Mouse (Mus musculus) spleen, postnatal 14 days (tissue): ENCODE measurements around the gene Tom1l1.
A peak's percentile ranks its signal among the peaks of the same experiment; 100 is the strongest.
"Not testable (repeated sequence)": the region's sequence is repeated elsewhere in the genome, so short reads cannot be mapped to it uniquely, and the experiment has no call there.

ENCODE experiments used
- DNase-seq, 2 experiments: peaks; one replicate each; pipeline ENCODE4 v3.0.0; 2021 to 2022; ENCODE audit warnings: low spot score in 2 of 2

Gene Tom1l1

DNA sequence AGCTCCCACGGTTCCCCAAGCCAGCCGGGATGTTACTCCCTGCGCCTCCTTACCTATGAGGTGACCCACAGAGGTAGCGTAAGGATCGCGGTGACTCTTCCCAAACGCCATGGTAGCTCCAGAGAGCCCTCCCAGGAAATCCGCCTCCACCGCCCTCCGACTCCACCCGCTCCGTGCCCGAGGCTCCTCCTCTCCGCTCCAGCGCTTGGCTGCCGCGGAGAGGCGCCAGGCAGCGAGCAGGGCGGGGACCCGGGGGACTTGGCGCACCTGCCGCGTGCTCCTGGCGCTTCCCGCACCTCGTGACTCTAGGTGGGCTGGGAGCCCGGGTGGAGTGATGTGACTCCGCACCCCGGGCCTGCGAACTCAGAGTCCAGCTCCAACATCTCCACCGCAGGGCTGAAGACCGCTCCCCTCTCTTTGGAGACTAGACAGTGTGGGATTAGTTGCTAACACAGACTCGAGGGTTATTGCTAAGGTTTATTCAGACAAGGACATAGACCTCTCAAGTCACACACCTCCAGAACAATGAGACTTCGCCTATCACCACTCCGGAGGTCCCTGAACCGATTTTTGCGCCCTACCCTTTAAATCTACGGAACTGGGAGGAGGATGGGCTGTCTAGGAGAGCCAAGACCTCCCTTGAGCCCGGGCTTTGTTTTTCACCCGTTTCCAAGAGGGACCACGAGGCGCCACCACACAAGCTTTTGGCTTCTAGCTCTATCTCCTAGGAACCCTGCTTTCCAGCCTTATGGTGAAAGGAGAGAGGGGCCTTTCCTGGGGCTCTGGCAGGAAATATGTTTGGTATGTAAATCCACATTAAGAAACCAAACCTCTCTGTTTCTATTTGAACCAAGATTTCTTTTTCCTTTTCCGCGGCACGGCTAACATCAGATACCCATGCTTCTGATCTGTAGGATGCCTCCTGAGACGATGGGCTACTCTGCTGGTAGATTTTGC, at the start of gene Tom1l1:
Gene Tom1l1 (minus strand): TSS at position 907 of the 957 bp plus-strand sequence.
- peak; percentile 65 for DNase-seq

DNA sequence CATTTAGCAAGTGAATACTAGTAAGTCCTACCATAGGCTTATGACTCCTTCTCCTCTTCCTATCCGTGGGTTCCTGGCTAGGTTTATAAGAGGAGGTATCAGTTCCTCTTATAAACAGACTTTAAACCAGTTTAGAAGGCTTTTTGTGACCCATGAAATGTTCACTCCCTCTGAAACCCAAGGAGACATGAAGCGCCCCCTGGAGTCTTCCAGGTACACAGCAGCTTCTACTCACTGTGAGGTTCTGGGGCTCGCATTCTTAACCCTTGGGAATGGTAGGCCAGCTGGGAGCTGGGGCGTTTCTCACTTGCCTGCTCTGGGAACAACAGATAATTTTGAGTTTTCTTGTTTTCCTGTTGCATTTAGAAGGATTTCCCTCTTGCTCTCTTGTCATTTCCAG, 45.4 kb upstream of the Tom1l1 start:
- DNase-seq = peak in 1 of 2 experiments; percentile 10

DNA sequence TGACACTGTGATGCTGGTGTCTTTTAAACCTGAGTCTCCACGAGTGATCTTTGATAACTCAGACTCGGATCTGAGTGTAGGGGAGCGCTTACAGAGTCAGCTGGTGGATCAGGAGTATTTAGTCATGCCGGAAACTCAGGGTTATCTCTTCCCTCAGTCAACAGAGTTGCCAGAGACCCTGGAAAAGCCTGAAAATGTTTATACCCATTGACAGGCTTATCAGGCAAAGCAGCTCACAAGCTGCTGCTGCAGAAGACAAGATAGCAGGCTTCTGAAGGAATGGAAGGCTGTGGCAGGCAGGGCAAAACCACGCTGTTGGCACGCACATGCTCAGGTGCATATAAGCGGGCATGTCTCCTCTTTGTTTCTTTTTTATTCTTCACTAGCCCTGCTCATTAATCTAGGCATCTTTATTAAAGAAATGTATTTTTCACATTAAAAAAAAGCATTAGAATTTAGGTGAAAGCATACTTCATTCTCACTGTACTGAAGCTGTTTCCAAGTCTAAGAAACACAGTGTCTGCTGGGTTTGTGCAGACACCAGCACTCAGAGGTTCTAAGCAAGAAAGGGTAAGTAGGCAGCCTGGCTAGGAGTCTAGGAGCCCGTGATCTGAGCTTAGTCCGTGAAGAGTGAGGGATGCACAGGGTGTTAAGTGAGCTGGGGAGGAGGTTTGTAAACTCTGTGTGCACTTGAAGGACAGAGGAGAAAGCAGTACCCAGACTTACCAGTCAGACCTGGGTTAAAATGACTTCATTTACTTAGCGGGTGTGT, 39.4 kb upstream of the Tom1l1 start:
- DNase-seq = peak; percentile 8 to 33

DNA sequence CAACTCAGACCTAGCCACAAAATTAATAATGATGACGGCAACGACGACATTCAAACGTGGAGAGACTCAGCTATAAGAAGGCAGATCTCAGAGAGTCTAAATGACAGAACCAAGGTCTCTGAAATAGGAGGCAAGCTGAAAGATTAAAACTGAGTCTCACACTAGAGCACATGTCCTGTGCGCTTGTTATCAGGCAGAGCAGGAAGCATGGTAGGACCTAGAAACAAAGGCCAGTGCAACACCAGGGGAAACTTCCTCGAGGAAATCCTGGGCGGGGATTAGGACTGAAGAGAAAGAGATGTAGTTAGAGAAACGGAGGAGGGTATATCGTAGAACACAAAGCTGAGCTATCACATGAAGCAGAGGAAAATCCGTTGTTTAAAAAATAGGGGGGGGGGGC, 38.6 kb upstream of the Tom1l1 start:
- no peak for DNase-seq

DNA sequence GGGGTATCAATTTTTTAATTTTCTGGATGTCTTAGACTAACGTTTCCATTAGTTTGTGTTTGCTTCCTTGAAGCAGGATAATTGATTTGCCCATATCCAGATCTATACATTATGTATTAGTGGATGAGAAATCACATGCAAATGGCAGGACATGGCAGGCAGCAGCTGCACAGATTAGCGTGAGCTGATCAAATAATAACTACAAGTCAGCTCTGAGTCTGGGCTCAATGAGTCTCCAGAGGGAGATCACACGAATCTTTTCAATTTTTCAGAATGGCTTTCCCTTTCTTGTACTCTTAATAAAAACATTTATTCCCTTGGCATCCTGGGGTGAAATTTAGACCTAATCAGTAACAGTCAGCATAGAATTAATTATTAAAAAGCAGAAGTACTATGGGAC, 34.1 kb upstream of the Tom1l1 start:
- DNase-seq = no peak

DNA sequence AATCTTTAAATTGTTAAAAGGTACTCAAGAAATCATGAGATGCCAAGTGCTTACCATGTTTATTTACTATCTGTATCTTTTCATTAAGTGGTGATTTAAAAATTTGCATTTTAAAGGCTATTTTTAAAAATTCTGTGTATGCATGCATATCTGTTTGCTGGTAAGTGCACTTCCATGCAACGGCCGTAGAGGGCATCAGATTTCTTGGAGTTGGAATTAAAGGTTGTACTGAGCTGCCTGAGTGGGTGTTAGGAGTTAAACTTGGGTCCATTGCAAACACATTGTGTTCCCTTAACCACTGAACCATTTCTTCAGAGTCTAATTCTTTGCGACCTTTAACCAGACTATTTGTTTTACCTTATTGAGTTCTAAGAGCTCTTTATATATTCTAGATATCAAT, 29.6 kb upstream of the Tom1l1 start:
- no peak for DNase-seq

DNA sequence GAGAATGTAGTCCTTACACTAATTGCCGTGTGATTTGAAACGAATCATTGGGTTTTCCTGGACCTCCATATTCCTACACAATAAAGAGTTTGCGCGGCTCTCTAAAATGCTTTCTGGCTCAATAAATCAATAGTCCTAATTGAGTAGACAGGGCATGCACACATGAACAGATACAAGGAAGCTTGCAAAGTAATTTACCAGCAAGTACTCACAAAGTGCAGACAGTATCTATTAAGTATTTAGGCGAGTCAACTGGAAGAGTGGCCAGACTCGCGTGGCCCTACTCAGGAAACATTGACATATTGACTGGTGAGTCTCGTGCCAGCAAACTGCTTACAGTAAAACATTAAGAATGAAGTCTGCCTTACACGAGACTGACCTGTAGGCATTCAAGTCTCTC, 23.4 kb upstream of the Tom1l1 start:
- DNase-seq = no peak

DNA sequence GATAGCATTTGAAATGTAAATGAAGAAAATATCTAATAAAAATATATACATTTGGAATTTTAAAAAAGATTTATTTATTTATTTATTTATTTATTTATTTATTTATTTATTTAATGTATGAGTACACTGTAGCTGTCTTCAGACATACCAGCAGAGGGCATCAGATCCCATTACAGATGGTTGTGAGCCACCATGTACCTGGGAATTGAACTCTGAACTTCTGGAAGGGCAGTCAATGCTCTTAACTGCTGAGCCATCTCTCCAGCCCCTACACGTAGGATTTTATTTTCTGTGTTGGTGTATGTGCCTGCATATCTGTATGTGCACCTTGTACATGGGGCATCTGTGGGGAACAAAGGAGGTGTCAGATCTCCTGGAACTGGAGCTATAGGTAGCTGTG, 19.0 kb upstream of the Tom1l1 start:
- DNase-seq = not testable (repeated sequence)

DNA sequence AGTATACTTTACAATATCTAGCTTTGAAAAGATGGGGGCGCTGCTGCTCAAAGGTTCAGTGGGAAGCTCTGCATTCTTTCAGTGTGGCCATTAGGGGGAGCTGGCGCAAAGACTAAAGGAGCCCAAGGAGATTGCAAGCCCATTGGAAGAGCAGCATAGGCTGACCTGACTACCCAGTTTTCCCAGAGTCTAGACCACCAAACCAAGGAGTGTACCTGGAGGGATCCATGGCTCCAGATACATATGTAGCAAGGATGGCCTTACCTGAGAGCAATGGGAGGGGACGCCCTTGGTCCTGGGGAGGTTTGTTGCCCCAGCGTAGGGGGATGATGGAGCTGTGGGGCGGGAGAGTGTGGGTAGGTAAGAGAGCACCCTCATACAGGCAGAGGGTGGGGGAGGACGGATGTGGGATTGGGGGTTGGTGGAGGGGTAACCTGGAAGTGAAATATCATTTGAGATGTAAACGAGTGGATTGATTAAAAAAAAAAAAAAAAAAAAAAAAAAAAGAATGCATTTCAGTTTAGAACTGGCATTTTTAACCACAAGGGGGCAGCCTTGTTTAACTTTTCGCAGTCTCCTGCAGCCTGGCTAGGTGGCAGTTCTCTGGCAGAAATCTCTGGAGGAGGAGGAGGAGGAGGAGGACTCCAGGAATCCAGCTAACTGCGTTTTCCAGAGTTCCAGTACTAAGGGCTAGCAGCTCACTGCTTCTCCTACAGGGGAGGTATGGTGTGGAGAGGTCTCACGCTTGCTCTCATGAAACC, 9.5 kb upstream of the Tom1l1 start:
- peak; percentile 50 to 61 for DNase-seq

DNA sequence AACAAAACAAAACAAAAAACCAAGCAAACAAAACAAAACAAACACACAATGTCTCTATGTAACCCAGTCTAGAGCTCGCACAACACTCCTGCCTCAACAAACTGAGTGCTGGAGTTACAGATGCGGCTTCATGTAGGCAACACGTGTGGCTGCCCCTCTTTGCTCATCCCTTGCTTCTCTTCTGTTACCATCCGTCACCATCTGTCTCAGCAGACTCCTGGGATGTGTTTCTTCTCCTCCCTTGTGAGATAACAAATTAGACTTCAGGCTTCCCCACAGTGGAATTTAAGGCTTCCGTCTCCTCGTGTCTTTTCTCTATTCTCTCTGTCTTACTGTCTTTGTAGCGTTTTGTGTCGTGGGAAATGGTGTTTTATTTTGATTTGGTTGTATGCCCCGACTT, 7.6 kb upstream of the Tom1l1 start:
- DNase-seq = no peak

DNA sequence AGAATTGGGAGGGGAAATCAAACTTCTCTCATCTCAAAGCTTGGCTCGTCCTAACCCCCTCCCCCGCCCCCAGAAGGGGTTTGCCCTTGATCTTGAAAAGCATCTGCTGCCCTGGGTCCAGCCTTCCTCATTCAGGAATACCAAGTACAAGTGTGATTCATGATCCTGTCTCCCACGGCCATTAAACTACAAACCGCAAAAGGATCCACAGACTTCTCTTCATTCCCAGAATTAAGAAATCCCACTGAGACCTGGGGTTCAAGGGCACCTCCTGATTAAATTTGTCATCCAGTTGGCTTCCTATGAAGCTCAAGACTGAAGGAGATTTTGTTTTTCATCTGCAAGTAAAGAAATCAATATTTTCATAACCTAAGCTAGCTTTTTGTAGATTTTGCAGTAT, 6.0 kb upstream of the Tom1l1 start:
- DNase-seq = no peak

DNA sequence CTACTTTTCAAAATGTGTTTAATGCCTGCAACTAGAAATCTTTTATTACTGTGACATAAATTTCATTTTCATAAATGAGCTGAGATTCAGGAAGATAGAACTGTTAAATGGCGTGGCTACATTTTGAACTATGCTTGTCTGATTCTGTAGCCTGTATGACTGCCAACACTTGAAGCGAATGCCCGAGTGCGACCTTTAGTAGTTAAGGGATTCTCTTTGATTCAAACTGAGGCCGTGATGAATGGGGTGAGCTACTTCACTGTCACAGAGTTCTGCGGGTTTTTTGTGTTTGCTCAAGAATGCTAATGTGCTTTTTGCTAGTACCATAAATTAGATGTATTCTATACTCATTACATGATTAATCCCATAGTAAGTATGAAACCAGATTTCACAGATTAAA, 2.2 kb upstream of the Tom1l1 start:
- DNase-seq = no peak

DNA sequence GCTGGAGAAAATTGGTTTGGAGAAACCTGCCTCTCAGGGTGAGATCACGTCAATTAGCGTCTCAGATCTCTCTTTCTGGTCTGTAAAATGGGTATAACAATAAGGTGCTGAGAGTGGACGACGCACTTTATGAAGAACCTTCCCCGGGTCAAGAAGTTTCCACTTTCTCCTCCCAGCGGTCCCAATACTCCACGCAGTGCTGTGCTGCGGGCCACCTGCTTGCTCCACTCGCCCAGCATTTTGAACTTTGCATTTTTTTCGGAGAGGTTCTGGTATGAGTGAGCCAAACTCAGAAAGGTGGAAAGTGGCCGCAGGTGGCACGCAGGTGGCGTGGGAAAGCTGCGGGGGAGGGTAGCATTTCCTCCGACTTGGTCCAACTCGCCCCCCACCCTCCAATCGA, 1.1 kb downstream of the Tom1l1 start:
- DNase-seq = no peak

DNA sequence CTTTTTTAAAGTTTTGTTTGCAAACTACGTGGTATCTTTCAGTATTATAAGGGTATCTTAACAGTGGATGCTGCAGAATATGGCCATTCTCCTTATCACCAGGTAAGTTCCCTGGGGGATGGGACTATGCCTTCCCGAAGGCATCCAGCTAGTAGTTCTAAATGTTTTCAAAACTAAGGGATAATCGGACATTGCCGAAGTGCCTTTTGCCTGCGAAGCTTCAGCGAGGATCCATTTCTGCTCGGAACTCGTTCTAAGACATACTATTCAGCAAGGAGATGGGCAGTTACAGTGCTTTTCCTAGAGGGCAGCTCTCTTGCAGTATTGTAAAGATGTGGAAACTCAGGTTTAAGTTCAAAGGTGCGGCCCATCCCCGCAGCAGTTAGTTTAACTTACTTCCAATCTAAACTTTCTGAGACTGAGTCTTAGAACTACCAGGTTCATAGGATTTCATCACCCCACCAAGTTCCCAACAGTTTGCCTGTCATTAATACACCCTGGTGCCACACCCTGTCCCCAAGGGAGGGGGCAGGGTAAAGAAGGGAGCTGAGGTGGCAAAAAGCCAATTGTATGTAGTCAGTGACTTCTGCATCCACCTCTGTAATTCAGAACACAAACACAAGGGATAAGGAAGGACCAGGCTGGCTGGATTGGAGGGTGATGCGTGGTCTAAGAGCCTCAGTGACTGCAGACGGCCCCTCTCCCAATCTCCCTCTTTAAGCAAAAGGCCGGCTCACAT, 1.7 kb downstream of the Tom1l1 start:
- DNase-seq = peak in 1 of 2 experiments; percentile 39

DNA sequence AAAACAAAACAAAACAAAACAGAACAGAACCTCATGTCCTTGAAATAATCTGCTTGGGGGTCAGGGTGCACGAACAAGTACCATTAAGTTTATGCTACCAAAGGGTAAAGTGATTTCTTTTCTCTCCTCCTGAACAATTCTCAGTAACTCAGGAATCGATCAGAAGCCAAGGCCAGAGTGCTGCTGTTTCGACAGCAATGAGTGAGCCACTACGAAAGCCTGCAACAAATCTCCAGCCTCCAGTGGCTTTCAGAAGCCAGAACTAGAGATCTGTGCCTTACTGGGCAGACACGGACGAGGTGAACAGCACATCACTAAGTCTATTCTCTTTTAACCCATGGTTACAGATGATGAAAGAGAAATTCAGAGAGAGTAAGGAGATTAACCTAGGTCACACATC, 3.0 kb downstream of the Tom1l1 start:
- DNase-seq = no peak

DNA sequence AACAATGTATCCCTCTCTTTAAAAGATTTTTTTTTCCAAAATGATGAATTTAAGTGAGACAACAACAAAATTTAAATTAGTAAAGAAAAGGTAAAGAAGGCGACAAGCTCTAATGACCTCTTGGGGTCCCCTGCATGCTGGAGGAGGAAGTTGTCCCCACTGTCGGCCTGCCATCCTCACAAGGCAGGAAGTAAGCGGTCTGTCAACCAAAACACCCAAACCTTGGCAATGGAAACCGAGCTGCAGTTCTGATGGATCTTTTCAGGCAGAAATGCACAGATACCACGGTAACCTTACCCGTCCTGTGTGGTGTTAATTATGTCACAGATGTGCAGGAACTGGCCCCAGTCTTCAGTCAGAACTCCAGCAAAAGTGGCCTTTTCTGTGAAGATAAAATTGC, 3.4 kb downstream of the Tom1l1 start:
- DNase-seq = no peak

DNA sequence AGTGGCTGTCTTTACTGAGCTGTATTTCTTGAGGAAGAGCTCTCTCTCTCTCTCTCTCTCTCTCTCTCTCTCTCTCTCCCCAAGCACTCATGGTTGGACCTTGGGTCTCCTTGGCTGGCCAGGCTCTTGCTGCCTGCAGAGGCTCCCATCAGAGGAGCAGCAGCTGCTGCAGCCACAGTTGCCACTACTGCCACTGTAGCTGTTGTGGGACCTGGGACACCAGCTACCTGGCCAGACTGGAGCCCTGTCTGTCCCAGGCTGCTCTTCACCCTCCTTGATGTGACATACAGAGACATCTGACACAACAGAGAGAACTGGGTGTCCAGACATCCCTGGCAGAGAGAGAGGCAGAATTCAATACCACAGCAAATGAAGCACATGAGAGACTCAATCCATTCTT, 7.0 kb downstream of the Tom1l1 start:
- no peak for DNase-seq

DNA sequence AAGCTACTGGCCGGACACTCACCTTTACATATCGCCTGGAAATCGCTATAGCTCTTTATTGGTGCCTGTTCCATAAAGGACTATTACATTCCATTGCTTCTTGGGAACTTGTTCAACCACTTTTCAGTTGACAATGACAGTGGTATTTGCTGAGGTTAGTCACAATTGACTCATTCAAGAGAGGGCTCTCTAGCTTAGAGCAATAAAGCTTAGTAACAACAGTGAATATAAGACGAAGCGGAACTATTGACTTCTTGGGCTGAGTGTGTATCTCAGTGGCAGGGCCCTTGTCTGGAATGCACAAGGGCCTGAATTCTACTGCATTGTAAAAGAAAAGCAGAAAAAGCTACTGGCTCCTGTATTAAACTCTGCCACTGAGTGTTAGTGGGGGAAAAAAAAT, 9.6 kb downstream of the Tom1l1 start:
- DNase-seq = no peak

DNA sequence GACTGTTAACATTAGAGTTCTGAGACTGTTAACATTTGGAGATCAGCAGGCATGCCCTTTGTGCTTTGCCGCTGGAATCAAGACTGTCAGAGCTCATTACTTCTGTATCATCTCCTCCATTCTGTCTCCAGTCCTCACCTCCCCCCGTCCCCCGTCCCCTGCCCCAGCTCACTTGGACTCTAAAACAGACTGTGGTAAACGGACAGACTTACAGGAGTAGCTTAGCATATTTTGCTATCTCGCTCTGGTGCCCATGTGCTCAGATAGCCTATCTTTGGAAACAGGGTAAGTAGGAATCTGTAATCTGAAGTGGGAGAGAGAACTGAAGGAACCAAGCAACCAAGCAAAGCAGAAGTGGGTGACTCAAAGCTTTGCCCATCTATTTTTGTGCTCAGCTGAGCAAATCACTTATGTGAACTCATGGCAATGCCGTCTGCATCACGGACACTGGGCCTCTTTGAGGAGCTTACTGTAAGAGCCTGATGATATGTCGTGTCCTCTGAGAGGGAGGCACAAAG, 10.3 kb downstream of the Tom1l1 start:
- DNase-seq = no peak

DNA sequence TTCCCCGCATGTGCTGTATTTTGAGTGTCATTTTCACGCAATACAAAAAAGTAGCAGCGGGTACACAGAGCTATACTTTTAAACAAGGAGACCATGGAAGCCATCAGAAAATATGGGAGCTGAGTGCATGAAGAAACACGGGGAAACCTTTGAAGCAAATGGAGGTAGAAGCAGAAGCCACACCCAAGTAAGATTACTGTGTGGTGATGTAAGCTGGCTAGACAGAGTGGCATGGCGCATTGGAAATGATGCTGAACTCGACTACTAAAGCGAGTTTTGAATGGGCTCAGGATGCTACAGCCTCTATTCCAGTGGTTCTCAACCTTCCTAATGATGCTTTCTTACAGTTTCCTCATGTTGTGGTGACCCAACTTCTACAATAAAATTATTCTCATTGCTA, 11.1 kb downstream of the Tom1l1 start:
- DNase-seq = no peak

DNA sequence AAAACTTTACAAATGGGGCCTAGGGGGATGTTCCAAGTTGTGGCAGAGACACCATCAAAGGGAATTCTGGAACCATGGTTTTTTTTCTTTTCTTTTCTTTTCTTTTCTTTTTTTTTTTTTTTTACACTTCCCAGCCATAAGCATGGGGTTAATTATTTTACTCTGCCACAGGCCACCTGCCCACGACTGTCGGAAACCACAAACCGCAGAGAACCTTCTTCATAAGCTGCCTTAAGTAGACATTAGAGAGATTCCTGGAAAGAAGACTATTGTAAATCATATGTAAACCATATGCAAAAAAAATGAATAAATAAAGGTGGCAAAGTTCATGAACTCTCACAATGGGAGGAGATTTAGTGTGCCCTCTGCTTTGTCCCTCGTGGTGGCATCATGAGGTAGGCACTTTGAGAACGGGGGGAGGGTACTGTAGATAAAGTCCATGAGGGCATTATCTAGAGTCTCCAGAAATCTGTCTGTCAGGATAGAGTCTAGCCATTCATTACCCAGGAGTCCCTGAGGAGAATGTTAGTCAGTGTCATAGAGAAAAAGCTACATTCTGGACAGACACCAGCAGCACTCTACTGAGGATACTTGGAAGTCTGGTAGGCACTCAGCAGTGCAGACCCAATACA, 12.6 kb downstream of the Tom1l1 start:
- DNase-seq = no peak
